Mouse (Mus musculus) CD4-positive, CD25-positive, alpha-beta regulatory T cell, adult 9 weeks (primary cell): ENCODE results near the gene Hoxd13. TPM values are rescaled to one million over a fixed set of nuclear protein-coding genes. Genes with fewer than 3 reads are reported as not detected.

Source experiments
- polyA plus RNA-seq: library from polyadenylated mRNA; unstranded; fragments of 100-300 nt; shearing (Covaris generic); gene quantifications from one replicate; pipeline ENCODE4 v1.2.1, GENCODE M21; 2017

The Hoxd13 gene
- not detected for polyA plus RNA-seq

GRCm38 (mm10) chr2:74667842-74668357 lies at the start of gene Hoxd13:
Gene Hoxd13 (plus strand): TSS chr2:74668310.

GRCm38 (mm10) chr2:74659507-74660005 lies 8.6 kb upstream of the Hoxd13 start, which contains the start of gene Evx2:
Gene Evx2 (minus strand): TSS chr2:74659557.

GRCm38 (mm10) chr2:74674881-74675665 lies 7.0 kb downstream of the Hoxd13 start, which contains the start of gene Hoxd12:
Gene Hoxd12 (plus strand): TSS chr2:74675013.

GRCm38 (mm10) chr2:74678891-74679595 lies 10.9 kb downstream of the Hoxd13 start, which contains the start of gene Hoxd11:
Gene Hoxd11 (plus strand): TSS chr2:74679557.

GRCm38 (mm10) chr2:74691022-74691951 lies 23.2 kb downstream of the Hoxd13 start, which contains the start of gene Hoxd10:
Gene Hoxd10 (plus strand): TSS chr2:74691924.

GRCm38 (mm10) chr2:74697567-74698121 lies 29.5 kb downstream of the Hoxd13 start, which contains the start of gene Hoxd9:
Gene Hoxd9 (plus strand): TSS chr2:74697727.

GRCm38 (mm10) chr2:74704393-74704998 lies 36.4 kb downstream of the Hoxd13 start, which contains the start of gene Hoxd8:
Gene Hoxd8 (plus strand): TSS chr2:74704615.

GRCm38 (mm10) chr2:74711721-74712621 lies 43.9 kb downstream of the Hoxd13 start, which contains the start of the genes Hoxd3 and Hoxd4:
Gene Hoxd3 (plus strand): TSS chr2:74711927.
Gene Hoxd4 (plus strand): TSS chr2:74711929.

Other genes starting within 250 kb of the Hoxd13 start
- 23.7 TPM for gene Lnpk, start 88.9 kb upstream of the Hoxd13 start, polyA plus RNA-seq
- not detected for gene Evx2, start 8.8 kb upstream of the Hoxd13 start, polyA plus RNA-seq
- not detected for gene Hoxd12, start 6.7 kb downstream of the Hoxd13 start, polyA plus RNA-seq
- not detected for gene Hoxd11, start 11.2 kb downstream of the Hoxd13 start, polyA plus RNA-seq
- gene Hoxd10, start 23.6 kb downstream of the Hoxd13 start, polyA plus RNA-seq, result not detected
- not detected for gene Hoxd9, start 29.4 kb downstream of the Hoxd13 start, polyA plus RNA-seq
- not detected for gene Hoxd8, start 36.3 kb downstream of the Hoxd13 start, polyA plus RNA-seq
- gene Hoxd3, start 43.6 kb downstream of the Hoxd13 start, polyA plus RNA-seq, result not detected
- gene Hoxd4, start 43.6 kb downstream of the Hoxd13 start, polyA plus RNA-seq, result not detected
- gene Gm28230, start 58.4 kb downstream of the Hoxd13 start, polyA plus RNA-seq, result not detected
- not detected for gene Hoxd1, start 94.7 kb downstream of the Hoxd13 start, polyA plus RNA-seq
- 11.6 TPM for gene Mtx2, start 157.5 kb downstream of the Hoxd13 start, polyA plus RNA-seq